Mouse (Mus musculus) embryonic fibroblast, embryonic 13.5 days (primary cell): Measurements from ENCODE around the gene Fam71a.

Experiments used
- CTCF ChIP-seq: IDR thresholded peaks from 2 replicates; pipeline ENCODE4 v1.5.1; 2011; ENCODE audit warnings: mild to moderate bottlenecking, control low read depth, low read length, moderate library complexity, borderline replicate concordance; ENCODE audit not compliant: insufficient read depth
- POLR2A ChIP-seq: IDR thresholded peaks from 2 replicates; pipeline ENCODE4 v1.6.1; 2011; ENCODE audit warnings: low read depth, mild to moderate bottlenecking, control low read depth, low read length, moderate library complexity

DNA sequence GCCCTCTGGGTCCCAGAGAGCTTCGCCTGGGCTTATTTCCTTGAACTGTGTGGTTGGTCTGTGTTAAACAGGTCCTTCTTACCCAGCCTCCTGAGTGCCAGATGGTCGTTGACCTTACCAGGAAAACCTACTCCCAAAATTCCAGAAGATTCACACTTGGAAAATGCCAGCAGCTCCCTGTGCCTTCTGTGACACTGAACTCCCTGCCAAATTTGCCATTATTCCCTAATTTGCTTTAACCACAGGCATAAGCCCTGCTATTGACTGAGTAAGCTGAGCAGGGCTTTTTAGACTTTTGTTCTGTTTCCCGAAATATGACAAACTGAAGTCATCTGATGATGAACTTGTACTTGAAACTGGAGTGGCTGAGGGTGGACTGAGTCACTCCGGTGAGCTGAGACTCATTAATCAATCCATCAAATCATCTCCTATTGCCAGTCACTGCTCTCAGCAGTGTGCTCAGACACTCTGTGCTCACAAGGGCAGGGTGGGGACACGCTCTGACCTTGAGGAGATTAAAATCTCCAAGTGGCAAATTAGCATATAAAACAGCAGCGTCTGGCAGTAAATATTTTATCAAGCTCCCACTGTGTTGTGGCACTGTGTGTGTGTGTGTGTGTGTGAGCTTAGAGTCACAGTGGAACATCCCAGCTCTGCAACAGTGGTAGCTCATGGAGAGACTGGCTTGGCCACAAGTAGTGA is 25.2 kb upstream of the Fam71a start:
- TF ChIP-seq POLR2A (no peak), CTCF (no peak)
